Mouse (Mus musculus): Measurements from ENCODE around the gene Ppp1r12a. TPM values are rescaled to one million over a fixed set of nuclear protein-coding genes. Genes with fewer than 3 reads are reported as not detected.

Gene Ppp1r12a
- total and polyA plus RNA-seq, 2 experiments from 2014 or later: 51.6 to 92.3 TPM

DNA sequence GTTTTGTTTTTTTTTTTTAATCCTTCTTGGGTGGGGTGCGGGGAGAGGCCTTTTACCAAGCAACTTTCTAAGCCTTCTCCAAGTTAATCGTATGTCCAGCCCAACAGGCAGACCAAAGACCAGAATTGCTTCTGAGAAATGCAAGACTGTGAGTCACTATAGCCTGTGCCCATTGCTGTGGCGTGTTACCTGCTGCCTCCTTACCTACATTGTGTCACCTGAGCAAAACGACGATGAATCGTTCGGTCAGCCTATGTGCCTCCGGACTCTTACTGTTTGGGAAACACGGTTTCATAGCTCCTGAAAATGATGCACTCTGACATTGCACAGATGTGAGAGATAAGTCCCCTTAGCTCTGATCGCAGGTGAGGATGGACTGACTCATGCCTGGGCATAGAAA, 169.0 kb downstream of the Ppp1r12a start:
- Histone ChIP-seq H3K36me3 (ENCODE audit: insufficient read depth) (no peaks in the 10 kb centered on the region), H3K27ac (ENCODE audit: low read depth, low read length) (no peak overlapping the region), H3K27me3 (ENCODE audit: insufficient read depth, low read length) (peaks cover 7% of the 10 kb centered on the region), H3K4me2 (ENCODE audit: low read depth) (peak overlapping the region; percentile 97; the same call in 1 of the 2 replicates), H3K9ac (no peak overlapping the region), H3K4me1 (ENCODE audit: insufficient read depth) (no peaks in the 10 kb centered on the region), H3K4me3 (ENCODE audit: low read depth, low read length) (peak overlapping the region; percentile 66; the same call in 1 of the 2 replicates), H3K9me3 (ENCODE audit: low read length) (no peaks in the 10 kb centered on the region)
- TF ChIP-seq CTCF (IDR thresholded peaks at IDR 0.05; ENCODE audit: low read depth): no peak
- peak; percentile 11 for DNase-seq
- 8% methylated on average over 10 of the region's 10 CpGs for WGBS
- no peak for ATAC-seq

DNA sequence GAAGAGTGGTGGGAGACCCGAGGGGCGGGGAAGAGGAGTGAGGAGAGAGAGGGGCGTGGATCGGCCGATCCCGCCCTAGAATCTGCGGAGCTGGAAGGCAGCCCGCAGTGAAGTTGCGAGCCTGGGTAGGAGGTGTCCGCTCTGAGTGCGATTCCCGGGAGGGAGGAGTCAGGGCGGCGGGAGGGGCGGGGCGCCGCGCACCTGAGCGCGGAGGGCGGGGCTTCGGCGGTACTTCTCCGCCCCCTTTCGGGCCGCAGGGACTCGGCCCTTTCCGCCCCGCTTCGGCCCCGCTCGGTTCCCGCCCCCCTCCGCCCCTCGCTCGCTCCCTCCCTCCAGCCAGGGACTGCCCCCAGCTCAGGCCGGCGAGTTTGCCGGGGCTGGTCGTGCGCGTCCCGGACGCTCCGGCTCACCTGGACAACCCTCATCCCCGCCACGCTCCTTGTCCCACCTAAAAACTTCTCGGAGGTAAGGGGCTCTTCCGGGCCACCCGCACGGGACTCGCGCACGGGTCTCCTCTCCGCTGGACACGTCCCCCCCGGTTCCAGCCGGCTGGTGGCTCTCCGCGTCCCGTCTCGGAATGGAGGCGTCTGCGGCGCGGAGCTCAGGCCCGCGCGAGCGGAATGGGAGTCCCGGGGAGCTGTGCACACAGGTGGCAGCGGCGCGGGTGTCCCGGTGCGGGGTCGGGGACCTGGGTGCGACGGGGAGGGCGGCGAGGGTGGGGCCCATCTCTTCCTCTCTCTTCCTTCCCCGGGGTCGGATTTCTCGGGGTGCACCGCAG, 170.0 kb downstream of the Ppp1r12a start, which contains the start of gene Pawr:
TSS of gene Pawr (plus strand) at position 338 of the 778 bp plus-strand sequence.
- DNase-seq (peak; percentile 47), ATAC-seq (peak; percentile 73)
- Histone ChIP-seq H3K4me3 (ENCODE audit: low read depth, low read length) (peak within 1 kb of the TSS; percentile 66), H3K4me2 (ENCODE audit: low read depth) (peak within 1 kb of the TSS; percentile 97), H3K27ac (ENCODE audit: low read depth, low read length) (no peak within 1 kb of the TSS), H3K9me3 (ENCODE audit: low read length) (no peaks in the 10 kb centered on the region), H3K27me3 (ENCODE audit: insufficient read depth, low read length) (peaks cover 7% of the 10 kb centered on the region), H3K4me1 (ENCODE audit: insufficient read depth) (no peaks in the 10 kb centered on the region), H3K36me3 (ENCODE audit: insufficient read depth) (no peaks in the 10 kb centered on the region), H3K9ac (peak within 1 kb of the TSS; percentile 53)
- WGBS: 2% methylated on average over 80 of the region's 85 CpGs
- TF ChIP-seq CTCF (IDR thresholded peaks at IDR 0.05; ENCODE audit: low read depth): no peak

DNA sequence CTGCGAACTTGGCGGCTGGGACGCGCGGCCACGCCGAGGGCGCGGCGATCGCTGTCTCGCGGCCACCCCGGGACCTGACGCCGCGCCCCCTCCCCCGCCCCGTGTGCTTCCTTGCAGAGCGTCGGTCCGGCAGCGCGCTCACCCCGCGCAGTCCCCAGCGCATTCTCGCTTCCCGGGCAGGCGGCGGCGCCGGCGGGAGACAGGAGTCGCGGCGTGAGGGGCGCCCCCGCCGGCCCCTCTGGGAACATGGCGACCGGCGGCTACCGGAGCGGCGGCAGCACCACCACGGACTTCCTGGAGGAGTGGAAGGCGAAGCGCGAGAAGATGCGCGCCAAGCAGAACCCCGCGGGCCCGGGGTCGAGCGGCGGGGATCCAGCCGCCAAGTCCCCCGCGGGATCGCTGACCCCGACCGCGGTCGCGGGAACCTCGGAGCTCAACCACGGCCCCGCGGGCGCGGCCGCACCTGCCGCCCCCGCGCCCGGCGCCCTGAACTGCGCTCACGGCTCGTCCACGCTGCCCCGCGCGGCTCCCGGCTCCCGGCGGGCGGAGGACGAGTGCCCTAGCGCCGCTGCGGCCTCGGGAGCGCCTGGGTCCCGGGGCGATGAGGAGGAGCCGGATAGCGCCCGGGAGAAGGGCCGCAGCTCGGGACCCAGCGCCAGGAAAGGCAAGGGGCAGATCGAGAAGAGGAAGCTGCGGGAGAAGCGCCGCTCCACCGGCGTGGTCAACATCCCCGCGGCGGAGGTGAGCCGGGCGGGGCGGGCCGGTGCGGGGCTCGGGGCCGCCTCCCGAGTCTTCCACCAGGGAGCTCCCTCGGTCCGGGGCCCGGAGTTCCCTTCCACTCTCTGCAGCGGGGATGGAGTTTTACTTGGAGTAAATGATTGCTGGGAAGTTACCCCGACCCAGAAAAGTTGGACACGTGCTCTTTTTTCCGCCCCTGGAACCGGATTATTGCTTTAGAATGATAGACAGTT, 170.9 kb downstream of the Ppp1r12a start:
- peak; percentile 77 for ATAC-seq
- Histone ChIP-seq H3K36me3 (ENCODE audit: insufficient read depth) (no peaks in the 10 kb centered on the region), H3K9ac (peak overlapping the region; percentile 53), H3K4me2 (ENCODE audit: low read depth) (peak overlapping the region; percentile 97), H3K27ac (ENCODE audit: low read depth, low read length) (no peak overlapping the region), H3K9me3 (ENCODE audit: low read length) (no peaks in the 10 kb centered on the region), H3K4me3 (ENCODE audit: low read depth, low read length) (peak overlapping the region; percentile 66), H3K27me3 (ENCODE audit: insufficient read depth, low read length) (peaks cover 7% of the 10 kb centered on the region), H3K4me1 (ENCODE audit: insufficient read depth) (no peaks in the 10 kb centered on the region)
- peak; percentile 49 for DNase-seq
- TF ChIP-seq CTCF (IDR thresholded peaks at IDR 0.05; ENCODE audit: low read depth): peak; percentile 33; the same call in 1 of the 2 replicates
- 1% methylated on average over 115 of the region's 129 CpGs for WGBS

DNA sequence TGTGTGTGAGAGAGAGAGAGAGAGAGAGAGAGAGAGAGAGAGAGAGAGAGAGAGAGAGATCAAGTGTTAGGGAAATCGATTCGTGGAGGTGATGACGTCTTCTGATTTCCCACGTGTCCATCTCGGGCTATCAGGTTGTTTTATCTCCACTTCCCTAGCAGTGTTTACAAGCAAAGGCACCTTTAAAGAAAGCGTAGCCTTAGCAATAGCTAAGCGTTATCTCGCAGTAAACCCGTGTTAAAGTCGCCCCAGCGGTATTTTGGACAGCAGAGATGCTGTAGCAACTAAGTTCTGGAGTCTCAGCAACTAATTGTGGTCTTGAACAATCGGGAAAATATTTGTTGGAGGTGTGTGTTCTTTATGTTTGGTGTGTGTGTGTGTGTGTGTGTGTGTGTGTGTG, 171.6 kb downstream of the Ppp1r12a start:
- no peak for ATAC-seq

More for the DNA sequence above, 171.6 kb downstream of the Ppp1r12a start:
- Histone ChIP-seq H3K4me1 (ENCODE audit: insufficient read depth) (no peaks in the 10 kb centered on the region), H3K9ac (no peak overlapping the region), H3K9me3 (ENCODE audit: low read length) (no peaks in the 10 kb centered on the region), H3K4me3 (ENCODE audit: low read depth, low read length) (peak overlapping the region; percentile 66), H3K27me3 (ENCODE audit: insufficient read depth, low read length) (peaks cover 7% of the 10 kb centered on the region), H3K27ac (ENCODE audit: low read depth, low read length) (no peak overlapping the region), H3K36me3 (ENCODE audit: insufficient read depth) (no peaks in the 10 kb centered on the region), H3K4me2 (ENCODE audit: low read depth) (peak overlapping the region; percentile 97)
- DNase-seq: peak; percentile 21
- WGBS: 7% methylated on average over 12 of the region's 12 CpGs
- TF ChIP-seq CTCF (IDR thresholded peaks at IDR 0.05; ENCODE audit: low read depth): no peak

Other genes starting within 250 kb of the Ppp1r12a start
- gene Pawr, start 169.9 kb downstream of the Ppp1r12a start, total RNA-seq (2014; rRNA removed): 2.7 and 5.0 TPM in 2 replicates
- 2.2 and 3.0 TPM in 2 replicates for gene Pawr, start 169.9 kb downstream of the Ppp1r12a start, polyA plus RNA-seq (2015; fragmentation: Nextera tagmentation; extraction: Ambion mirVana)